Mouse (Mus musculus): ENCODE data around the gene Sod3. TPM values are rescaled to one million over a fixed set of nuclear protein-coding genes. Genes with fewer than 3 reads are reported as not detected.

The Sod3 gene
- polyA plus RNA-seq, 1 experiment from 2014 or later, result 0.92 TPM

DNA sequence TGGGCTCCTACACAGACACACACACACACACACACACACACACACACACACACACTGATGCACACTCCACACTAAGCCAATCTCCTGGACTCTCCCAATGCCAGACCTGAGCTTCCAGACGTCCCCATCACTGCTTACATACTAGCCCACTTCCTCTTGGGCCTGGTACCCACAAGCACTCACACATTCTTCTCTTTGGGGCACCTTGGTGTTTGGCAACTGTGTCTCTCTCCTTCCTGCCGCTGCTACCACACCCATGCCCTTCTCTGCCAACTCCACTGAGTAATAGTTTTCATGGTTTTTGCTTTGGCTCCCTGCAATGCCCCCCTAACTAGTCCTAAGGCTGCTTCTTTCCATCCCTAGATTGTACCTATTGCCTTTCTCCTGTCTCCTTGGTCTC, 3.1 kb downstream of the Sod3 start:
- Histone ChIP-seq H3K4me1 (ENCODE audit: control insufficient read depth, insufficient read depth, low read length) (no peaks in the 10 kb centered on the region), H3K4me3 (ENCODE audit: low read depth, low read length) (no peak overlapping the region), H3K27me3 (ENCODE audit: control insufficient read depth, insufficient read depth, low read length) (no peaks in the 10 kb centered on the region), H3K9ac (replicated peaks; ENCODE audit: low read depth, low read length) (no peak overlapping the region), H3K27ac (ENCODE audit: low read depth, low read length) (no peak overlapping the region), H3K9me3 (ENCODE audit: control insufficient read depth, low read length) (no peaks in the 10 kb centered on the region), H3K4me2 (ENCODE audit: low read depth, low read length) (no peak overlapping the region), H3K36me3 (ENCODE audit: control insufficient read depth, insufficient read depth, low read length) (no peaks in the 10 kb centered on the region)
- ATAC-seq (ENCODE audit: low read depth), result no peak
- 79% methylated on average over 2 of the region's 2 CpGs for WGBS

DNA sequence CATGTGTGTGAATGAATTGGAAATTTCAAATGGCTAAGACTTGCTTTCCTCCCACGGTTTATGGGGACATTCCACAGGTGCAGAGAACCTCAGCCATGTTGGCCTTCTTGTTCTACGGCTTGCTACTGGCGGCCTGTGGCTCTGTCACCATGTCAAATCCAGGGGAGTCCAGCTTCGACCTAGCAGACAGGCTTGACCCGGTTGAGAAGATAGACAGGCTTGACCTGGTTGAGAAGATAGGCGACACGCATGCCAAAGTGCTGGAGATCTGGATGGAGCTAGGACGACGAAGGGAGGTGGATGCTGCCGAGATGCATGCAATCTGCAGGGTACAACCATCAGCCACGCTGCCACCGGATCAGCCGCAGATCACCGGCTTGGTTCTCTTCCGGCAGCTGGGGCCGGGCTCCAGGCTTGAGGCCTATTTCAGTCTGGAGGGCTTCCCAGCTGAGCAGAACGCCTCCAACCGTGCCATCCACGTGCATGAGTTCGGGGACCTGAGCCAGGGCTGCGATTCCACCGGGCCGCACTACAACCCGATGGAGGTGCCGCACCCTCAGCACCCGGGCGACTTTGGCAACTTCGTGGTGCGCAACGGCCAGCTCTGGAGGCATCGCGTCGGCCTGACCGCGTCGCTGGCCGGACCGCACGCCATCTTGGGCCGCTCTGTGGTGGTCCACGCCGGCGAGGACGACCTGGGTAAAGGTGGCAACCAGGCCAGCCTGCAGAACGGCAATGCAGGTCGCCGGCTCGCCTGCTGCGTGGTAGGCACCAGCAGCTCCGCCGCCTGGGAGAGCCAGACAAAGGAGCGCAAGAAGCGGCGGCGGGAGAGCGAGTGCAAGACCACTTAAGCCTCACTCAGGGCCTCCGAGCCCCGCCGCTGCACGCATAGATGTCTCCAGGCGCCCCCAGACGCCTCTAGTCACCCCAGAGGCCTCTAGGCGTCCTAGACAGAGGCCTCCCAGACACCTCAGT, 4.6 kb downstream of the Sod3 start:
- 0 out of 2 replicates have a peak overlapping the region, but pooled peaks have one; percentile 20 for H3K4me2 ChIP-seq (ENCODE audit: low read depth, low read length)
- H3K27ac ChIP-seq (ENCODE audit: low read depth, low read length), result no peak overlapping the region
- no peak overlapping the region for H3K4me3 ChIP-seq (ENCODE audit: low read depth, low read length)
- H3K27me3 ChIP-seq (ENCODE audit: control insufficient read depth, insufficient read depth, low read length), result no peaks in the 10 kb centered on the region
- H3K4me1 ChIP-seq (ENCODE audit: control insufficient read depth, insufficient read depth, low read length), result no peaks in the 10 kb centered on the region
- no peak; the same call in 1 of the 2 replicates for ATAC-seq (ENCODE audit: low read depth)
- WGBS, result 59% methylated on average over 59 of the region's 63 CpGs
- H3K36me3 ChIP-seq (ENCODE audit: control insufficient read depth, insufficient read depth, low read length), result no peaks in the 10 kb centered on the region
- no peak overlapping the region for H3K9ac ChIP-seq (replicated peaks; ENCODE audit: low read depth, low read length)
- no peaks in the 10 kb centered on the region for H3K9me3 ChIP-seq (ENCODE audit: control insufficient read depth, low read length)

DNA sequence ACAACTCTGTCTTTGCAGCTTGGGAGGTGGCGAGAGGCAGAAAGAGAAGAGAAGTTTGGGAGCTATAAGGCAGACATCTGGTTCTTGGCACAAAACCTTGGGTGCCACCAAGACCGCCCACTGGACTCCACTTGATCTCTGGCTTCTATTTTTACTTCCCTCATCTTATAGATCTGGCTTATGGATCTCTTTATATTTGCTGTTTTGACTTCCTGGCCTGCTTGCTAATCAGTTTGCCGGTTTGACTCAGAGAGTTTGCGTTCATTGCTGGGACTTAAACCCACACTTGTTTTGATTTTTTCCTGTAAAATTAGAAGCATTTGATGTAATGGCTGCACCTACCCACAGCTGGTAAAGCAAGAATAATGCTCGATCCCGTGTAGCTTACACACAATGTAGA, 7.3 kb downstream of the Sod3 start:
- H3K9me3 ChIP-seq (ENCODE audit: control insufficient read depth, low read length), result no peaks in the 10 kb centered on the region
- no peak overlapping the region for H3K4me3 ChIP-seq (ENCODE audit: low read depth, low read length)
- WGBS, result 95% methylated on average over 6 of the region's 6 CpGs
- H3K9ac ChIP-seq (replicated peaks; ENCODE audit: low read depth, low read length), result no peak overlapping the region
- H3K4me1 ChIP-seq (ENCODE audit: control insufficient read depth, insufficient read depth, low read length), result no peaks in the 10 kb centered on the region
- no peaks in the 10 kb centered on the region for H3K36me3 ChIP-seq (ENCODE audit: control insufficient read depth, insufficient read depth, low read length)
- H3K27me3 ChIP-seq (ENCODE audit: control insufficient read depth, insufficient read depth, low read length), result no peaks in the 10 kb centered on the region
- no peak overlapping the region for H3K27ac ChIP-seq (ENCODE audit: low read depth, low read length)
- H3K4me2 ChIP-seq (ENCODE audit: low read depth, low read length), result no peak overlapping the region
- no peak for ATAC-seq (ENCODE audit: low read depth)

GRCm38 (mm10) chr5:52375847-52376246, 12.3 kb downstream of the Sod3 start:
- no peak for ATAC-seq (ENCODE audit: low read depth)
- no peak overlapping the region for H3K4me3 ChIP-seq (ENCODE audit: low read depth, low read length)
- H3K9ac ChIP-seq (replicated peaks; ENCODE audit: low read depth, low read length), result no peak overlapping the region
- no peaks in the 10 kb centered on the region for H3K4me1 ChIP-seq (ENCODE audit: control insufficient read depth, insufficient read depth, low read length)
- H3K27me3 ChIP-seq (ENCODE audit: control insufficient read depth, insufficient read depth, low read length), result no peaks in the 10 kb centered on the region
- no peaks in the 10 kb centered on the region for H3K36me3 ChIP-seq (ENCODE audit: control insufficient read depth, insufficient read depth, low read length)
- no peak overlapping the region for H3K4me2 ChIP-seq (ENCODE audit: low read depth, low read length)
- WGBS, result 67% methylated on average over 9 of the region's 9 CpGs
- no peak overlapping the region for H3K27ac ChIP-seq (ENCODE audit: low read depth, low read length)
- no peaks in the 10 kb centered on the region for H3K9me3 ChIP-seq (ENCODE audit: control insufficient read depth, low read length)

DNA sequence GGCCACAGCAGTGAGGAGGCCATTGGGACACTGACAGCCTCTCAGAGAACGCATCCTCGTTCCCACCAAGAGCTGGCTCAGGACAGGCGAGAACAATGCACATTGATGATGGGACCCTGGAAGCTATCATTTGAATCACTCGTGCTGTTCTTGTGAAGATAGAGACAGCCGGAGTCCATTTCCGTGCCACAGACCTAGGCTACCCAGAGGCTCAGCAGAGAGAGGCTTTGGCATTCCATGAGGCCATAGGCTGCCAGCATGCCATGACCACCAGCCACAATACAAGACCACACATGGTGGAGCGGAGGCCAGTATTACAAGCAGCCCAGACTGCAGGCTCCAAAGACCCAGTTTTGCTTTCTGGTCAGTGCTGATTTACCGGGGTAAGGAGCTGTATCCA, 19.2 kb downstream of the Sod3 start:
- no peaks in the 10 kb centered on the region for H3K9me3 ChIP-seq (ENCODE audit: control insufficient read depth, low read length)
- H3K36me3 ChIP-seq (ENCODE audit: control insufficient read depth, insufficient read depth, low read length), result no peaks in the 10 kb centered on the region
- no peak overlapping the region for H3K9ac ChIP-seq (replicated peaks; ENCODE audit: low read depth, low read length)
- H3K4me3 ChIP-seq (ENCODE audit: low read depth, low read length), result no peak overlapping the region
- no peak overlapping the region for H3K27ac ChIP-seq (ENCODE audit: low read depth, low read length)
- no peaks in the 10 kb centered on the region for H3K4me1 ChIP-seq (ENCODE audit: control insufficient read depth, insufficient read depth, low read length)
- H3K27me3 ChIP-seq (ENCODE audit: control insufficient read depth, insufficient read depth, low read length), result no peaks in the 10 kb centered on the region
- no peak overlapping the region for H3K4me2 ChIP-seq (ENCODE audit: low read depth, low read length)
- 70% methylated on average over 8 of the region's 8 CpGs for WGBS
- ATAC-seq (ENCODE audit: low read depth), result no peak

- H3K27me3 ChIP-seq (ENCODE audit: control insufficient read depth, insufficient read depth, low read length), result no peaks in the 10 kb centered on the region
- WGBS, result 89% methylated on average over 5 of the region's 5 CpGs
- no peaks in the 10 kb centered on the region for H3K36me3 ChIP-seq (ENCODE audit: control insufficient read depth, insufficient read depth, low read length)
- H3K4me1 ChIP-seq (ENCODE audit: control insufficient read depth, insufficient read depth, low read length), result no peaks in the 10 kb centered on the region
- no peak overlapping the region for H3K4me2 ChIP-seq (ENCODE audit: low read depth, low read length)
- H3K9ac ChIP-seq (replicated peaks; ENCODE audit: low read depth, low read length), result no peak overlapping the region
- H3K4me3 ChIP-seq (ENCODE audit: low read depth, low read length), result no peak overlapping the region
- H3K27ac ChIP-seq (ENCODE audit: low read depth, low read length), result no peak overlapping the region
- H3K9me3 ChIP-seq (ENCODE audit: control insufficient read depth, low read length), result no peaks in the 10 kb centered on the region
- ATAC-seq (ENCODE audit: low read depth), result no peak
Measured at GRCm38 (mm10) chr5:52383748-52384147, 20.2 kb downstream of the Sod3 start.

- H3K9ac ChIP-seq (replicated peaks; ENCODE audit: low read depth, low read length), result no peak overlapping the region
- no peak for ATAC-seq (ENCODE audit: low read depth)
- WGBS, result 70% methylated on average over 2 of the region's 2 CpGs
- no peaks in the 10 kb centered on the region for H3K36me3 ChIP-seq (ENCODE audit: control insufficient read depth, insufficient read depth, low read length)
- no peaks in the 10 kb centered on the region for H3K4me1 ChIP-seq (ENCODE audit: control insufficient read depth, insufficient read depth, low read length)
- H3K4me3 ChIP-seq (ENCODE audit: low read depth, low read length), result no peak overlapping the region
- no peaks in the 10 kb centered on the region for H3K9me3 ChIP-seq (ENCODE audit: control insufficient read depth, low read length)
- H3K4me2 ChIP-seq (ENCODE audit: low read depth, low read length), result no peak overlapping the region
- H3K27ac ChIP-seq (ENCODE audit: low read depth, low read length), result no peak overlapping the region
- no peaks in the 10 kb centered on the region for H3K27me3 ChIP-seq (ENCODE audit: control insufficient read depth, insufficient read depth, low read length)
Measured at GRCm38 (mm10) chr5:52386016-52386415, 22.4 kb downstream of the Sod3 start.

- Histone ChIP-seq H3K9ac (replicated peaks; ENCODE audit: low read depth, low read length) (no peak overlapping the region), H3K27me3 (ENCODE audit: control insufficient read depth, insufficient read depth, low read length) (no peaks in the 10 kb centered on the region), H3K4me1 (ENCODE audit: control insufficient read depth, insufficient read depth, low read length) (no peaks in the 10 kb centered on the region), H3K27ac (ENCODE audit: low read depth, low read length) (no peak overlapping the region), H3K36me3 (ENCODE audit: control insufficient read depth, insufficient read depth, low read length) (no peaks in the 10 kb centered on the region), H3K9me3 (ENCODE audit: control insufficient read depth, low read length) (no peaks in the 10 kb centered on the region), H3K4me2 (ENCODE audit: low read depth, low read length) (no peak overlapping the region), H3K4me3 (ENCODE audit: low read depth, low read length) (no peak overlapping the region)
- 79% methylated on average over 7 of the region's 7 CpGs for WGBS
- no peak for ATAC-seq (ENCODE audit: low read depth)
Measured at GRCm38 (mm10) chr5:52388092-52388749, 24.6 kb downstream of the Sod3 start.

DNA sequence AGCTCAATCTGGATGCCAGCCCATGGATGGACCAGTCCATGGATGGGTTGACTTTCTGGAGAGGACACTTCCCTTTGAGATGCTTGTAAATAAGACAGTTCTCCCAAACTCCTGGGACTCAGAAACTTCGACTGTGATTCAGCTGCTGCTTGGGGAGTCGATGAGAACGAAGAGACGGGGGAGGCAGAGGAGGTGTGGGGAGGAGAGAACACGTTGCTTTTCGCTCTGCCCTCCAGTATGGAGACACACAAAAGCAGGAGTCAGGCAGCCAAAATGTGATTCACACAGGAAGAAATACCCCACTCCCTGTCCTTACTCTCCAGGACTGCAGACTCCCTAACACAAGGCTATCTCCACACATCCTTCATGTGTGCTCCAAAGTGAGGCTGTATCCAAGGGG, 26.8 kb downstream of the Sod3 start:
- Histone ChIP-seq H3K4me3 (ENCODE audit: low read depth, low read length) (no peak overlapping the region), H3K36me3 (ENCODE audit: control insufficient read depth, insufficient read depth, low read length) (no peaks in the 10 kb centered on the region), H3K27me3 (ENCODE audit: control insufficient read depth, insufficient read depth, low read length) (no peaks in the 10 kb centered on the region), H3K4me2 (ENCODE audit: low read depth, low read length) (no peak overlapping the region), H3K4me1 (ENCODE audit: control insufficient read depth, insufficient read depth, low read length) (no peaks in the 10 kb centered on the region), H3K9ac (replicated peaks; ENCODE audit: low read depth, low read length) (no peak overlapping the region), H3K9me3 (ENCODE audit: control insufficient read depth, low read length) (no peaks in the 10 kb centered on the region), H3K27ac (ENCODE audit: low read depth, low read length) (no peak overlapping the region)
- no peak for ATAC-seq (ENCODE audit: low read depth)
- WGBS, result 90% methylated on average over 6 of the region's 6 CpGs
